Mouse (Mus musculus) MEL (cell line): ENCODE data around the gene Card11. TPM values are rescaled to one million over a fixed set of nuclear protein-coding genes. Genes with fewer than 3 reads are reported as not detected.

ENCODE experiments used
- DNase-seq: peaks from one replicate; pipeline ENCODE4 v3.0.0; 2011; ENCODE audit warnings: low read depth, low spot score
- H3K27ac ChIP-seq: 2 replicates; pipeline ENCODE4 v1.5.1; 2012; ENCODE audit warnings: low read depth, mild to moderate bottlenecking, control low read depth, low read length, moderate library complexity; ENCODE audit not compliant: control insufficient read depth
- H3K27me3 ChIP-seq, 2 experiments: fragments of 150-350 bp in 1 of 2; sonication (generic) in 1 of 2; 2 replicates each; pipeline ENCODE4 v1.6.1; 2012; ENCODE audit warnings: low read length in 2 of 2, mild to moderate bottlenecking in 2 of 2, improper control_type of control experiment in 1 of 2, moderate library complexity in 1 of 2; ENCODE audit not compliant: insufficient read depth in 2 of 2, control insufficient read depth in 1 of 2
- H3K36me3 ChIP-seq, 2 experiments: 2 replicates each; pipeline ENCODE4 v1.6.1; 2012 to 2014; ENCODE audit warnings: low read length in 2 of 2, improper control_type of control experiment in 1 of 2, inconsistent platforms in 1 of 2, mild to moderate bottlenecking in 1 of 2; ENCODE audit not compliant: insufficient read depth in 2 of 2, control insufficient read depth in 1 of 2
- H3K4me1 ChIP-seq, 2 experiments: fragments of 150-350 bp in 1 of 2; sonication (generic) in 1 of 2; 2 replicates each; pipeline ENCODE4 v1.6.1; 2012; ENCODE audit warnings: low read length in 2 of 2, improper control_type of control experiment in 1 of 2, mild to moderate bottlenecking in 1 of 2; ENCODE audit not compliant: insufficient read depth in 2 of 2, control insufficient read depth in 1 of 2
- H3K4me3 ChIP-seq, 2 experiments: fragments of 150-350 bp in 1 of 2; sonication (generic) in 1 of 2; 2 replicates each; pipeline ENCODE4 v1.5.1; 2012; ENCODE audit warnings: low read depth in 2 of 2, low read length in 2 of 2, mild to moderate bottlenecking in 2 of 2, moderate library complexity in 2 of 2, control low read depth in 1 of 2, improper control_type of control experiment in 1 of 2; ENCODE audit not compliant: control insufficient read depth in 1 of 2, insufficient read depth in 1 of 2
- H3K79me2 ChIP-seq: 2 replicates; pipeline ENCODE4 v1.6.1; 2012; ENCODE audit warnings: mild to moderate bottlenecking, low read length, moderate library complexity; ENCODE audit not compliant: control insufficient read depth, poor library complexity, insufficient read depth
- H3K9ac ChIP-seq: 2 replicates; pipeline ENCODE4 v1.6.1; 2012; ENCODE audit warnings: low read depth, mild to moderate bottlenecking, control low read depth, low read length, moderate library complexity; ENCODE audit not compliant: control insufficient read depth, poor library complexity, severe bottlenecking
- H3K9me3 ChIP-seq: fragments of 150-350 bp; sonication (generic); replicated peaks from 2 replicates; pipeline ENCODE4 v1.6.1; 2012; ENCODE audit warnings: mild to moderate bottlenecking, low read length, improper control_type of control experiment, moderate library complexity; ENCODE audit not compliant: insufficient read depth
- CHD2 ChIP-seq: IDR thresholded peaks from 2 replicates; pipeline ENCODE4 v1.6.1; 2011; ENCODE audit warnings: low read length, improper control_type of control experiment
- CTCF ChIP-seq, 3 experiments: IDR thresholded peaks in 2 of 3; conservative IDR thresholded peaks in 1 of 3; 2 replicates each; pipeline ENCODE4 v1.5.1; 2011 to 2012; ENCODE audit warnings: low read length in 3 of 3, low read depth in 2 of 3, mild to moderate bottlenecking in 2 of 3, improper control_type of control experiment in 1 of 3, inconsistent platforms in 1 of 3, mixed read lengths in 1 of 3, moderate library complexity in 1 of 3; ENCODE audit not compliant: control insufficient read depth in 1 of 3, insufficient read depth in 1 of 3, poor library complexity in 1 of 3, severe bottlenecking in 1 of 3
- E2F4 ChIP-seq: IDR thresholded peaks from 2 replicates; pipeline ENCODE4 v1.6.1; 2011; ENCODE audit warnings: low read depth, low read length, improper control_type of control experiment, borderline replicate concordance
- ELF1 ChIP-seq: IDR thresholded peaks from 2 replicates; pipeline ENCODE4 v1.6.1; 2014; ENCODE audit warnings: low read depth, mild to moderate bottlenecking, inconsistent platforms, low read length, improper control_type of control experiment, moderate library complexity
- MYB ChIP-seq: IDR thresholded peaks from 2 replicates; pipeline ENCODE4 v1.6.1; 2011; ENCODE audit warnings: mild to moderate bottlenecking, low read depth, low read length, improper control_type of control experiment
- NRF1 ChIP-seq: IDR thresholded peaks from 2 replicates; pipeline ENCODE4 v1.6.1; 2014; ENCODE audit warnings: low read depth, mild to moderate bottlenecking, inconsistent platforms, low read length, improper control_type of control experiment, moderate library complexity; ENCODE audit not compliant: poor library complexity, insufficient read depth, severe bottlenecking
- POLR2AphosphoS2 ChIP-seq: IDR thresholded peaks from 2 replicates; pipeline ENCODE4 v1.6.1; 2011; ENCODE audit warnings: low read length, improper control_type of control experiment
- RAD21 ChIP-seq: IDR thresholded peaks from 2 replicates; pipeline ENCODE4 v1.6.1; 2011; ENCODE audit warnings: mild to moderate bottlenecking, low read depth, low read length, improper control_type of control experiment
- RCOR1 ChIP-seq: IDR thresholded peaks from 2 replicates; pipeline ENCODE4 v1.6.1; 2012; ENCODE audit warnings: low read depth, mild to moderate bottlenecking, inconsistent platforms, low read length, improper control_type of control experiment
- SIN3A ChIP-seq: IDR thresholded peaks from 2 replicates; pipeline ENCODE4 v1.6.1; 2012; ENCODE audit warnings: low read length, improper control_type of control experiment, inconsistent platforms
- SMC3 ChIP-seq: IDR thresholded peaks from 2 replicates; pipeline ENCODE4 v1.6.1; 2011; ENCODE audit warnings: low read depth, low read length, improper control_type of control experiment
- TBP ChIP-seq: IDR thresholded peaks from 2 replicates; pipeline ENCODE4 v1.8.0; 2011; ENCODE audit warnings: low read depth, low read length, improper control_type of control experiment
- UBTF ChIP-seq: IDR thresholded peaks from 2 replicates; pipeline ENCODE4 v1.6.1; 2012; ENCODE audit warnings: low read depth, mild to moderate bottlenecking, inconsistent platforms, low read length, improper control_type of control experiment, moderate library complexity, borderline replicate concordance; ENCODE audit not compliant: insufficient read depth
- ZMIZ1 ChIP-seq: IDR thresholded peaks from 2 replicates; pipeline ENCODE4 v1.6.1; 2012; ENCODE audit warnings: low read depth, mild to moderate bottlenecking, inconsistent platforms, low read length, improper control_type of control experiment, moderate library complexity
- polyA plus RNA-seq, 2 experiments: library from polyadenylated mRNA; stranded (reverse) in 1 of 2; unstranded in 1 of 2; fragments of >175 nt in 1 of 2; fragments of >200 nt in 1 of 2; gene quantifications; 2 replicates each; pipeline versions ENCODE4 v1.2.1 to v1.2.4; 2012; ENCODE audit warnings: low replicate concordance in 2 of 2, low read depth in 1 of 2; ENCODE audit not compliant: insufficient read length in 2 of 2, insufficient read depth in 1 of 2, missing spikeins in 1 of 2
- total RNA-seq: library from RNA; depleted of rRNA; stranded (reverse); fragments of 300-350 nt; gene quantifications from 2 replicates; pipeline ENCODE4 v1.2.3, GENCODE M21; 2012

Card11 gene
- total and polyA plus RNA-seq, 3 experiments, result not detected

DNA sequence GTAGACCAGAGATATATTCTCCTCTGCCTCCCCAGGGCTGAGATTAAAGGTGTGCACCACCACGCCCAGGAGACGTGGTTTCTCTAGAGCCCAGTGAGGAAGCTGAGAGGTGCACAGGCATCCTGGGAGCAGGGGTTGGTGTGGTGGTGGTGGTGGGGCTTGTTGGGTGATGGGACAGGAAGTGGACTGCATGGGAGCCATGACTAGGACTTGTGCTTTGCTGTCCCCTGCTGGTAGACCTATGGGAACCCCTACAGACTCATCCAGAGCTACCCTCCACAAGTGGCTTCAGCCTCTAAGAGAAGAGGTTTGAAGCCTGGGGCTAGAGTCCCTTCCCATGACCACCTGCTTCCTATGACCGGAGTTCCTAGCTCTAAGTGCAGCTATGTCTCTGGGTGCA lies 142.0 kb downstream of the Card11 start:
- Histone ChIP-seq H3K9me3 (no peaks in the 10 kb centered on the region), H3K4me1 (no peaks in the 10 kb centered on the region), H3K27me3 (no peaks in the 10 kb centered on the region), H3K27ac (no peak overlapping the region), H3K79me2 (no peaks in the 10 kb centered on the region), H3K36me3 (no peaks in the 10 kb centered on the region), H3K4me3 (no peak overlapping the region), H3K9ac (no peak overlapping the region)
- no peak for TF ChIP-seq RCOR1
- TF ChIP-seq POLR2AphosphoS2, result no peak
- peak in 2 of 3 experiments; percentile 14 to 15; a peak in 3 of 6 replicates for TF ChIP-seq CTCF (IDR thresholded peaks at IDR 0.05 in 2 of 3, conservative IDR thresholded peaks at IDR 0.05 in 1 of 3; ENCODE audit: control insufficient read depth in 1 of 3, insufficient read depth in 1 of 3, low read depth in 2 of 3, low read length in 3 of 3, poor library complexity in 1 of 3, severe bottlenecking in 1 of 3)
- DNase-seq, result no peak

DNA sequence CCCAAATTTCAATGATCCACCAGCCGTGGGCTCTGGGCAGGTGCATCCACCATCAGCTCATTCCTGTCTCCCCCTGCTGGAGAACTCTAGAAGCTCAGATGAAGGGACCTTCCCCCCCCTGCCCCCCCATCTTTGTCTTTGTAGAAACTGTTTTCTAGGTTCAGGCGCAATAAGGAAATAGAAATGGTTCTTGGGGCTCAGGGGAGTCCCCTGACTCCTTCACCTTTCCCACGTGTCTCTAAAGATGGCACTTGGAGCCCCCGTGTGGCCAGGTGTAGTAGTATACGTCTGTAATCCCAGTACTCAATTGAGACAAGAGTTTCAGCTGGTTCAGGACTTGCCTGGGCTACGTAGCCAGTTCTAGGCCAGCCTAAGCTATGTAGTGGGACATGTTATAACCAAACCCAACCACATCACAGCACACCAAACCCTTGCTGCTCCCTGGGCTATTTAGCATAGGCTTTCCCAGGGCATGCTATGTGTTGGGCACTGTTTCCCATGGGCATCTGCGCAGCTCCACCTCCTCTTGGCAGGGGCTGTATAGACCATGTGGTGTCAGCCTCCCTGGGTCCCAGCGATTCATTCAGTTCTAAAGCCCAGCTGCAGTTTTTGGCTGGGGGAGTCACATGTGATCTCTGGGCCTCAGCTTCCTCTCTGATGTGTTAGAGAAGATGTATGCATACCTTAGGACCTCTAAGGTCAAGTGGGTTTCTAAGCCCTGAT lies 142.8 kb downstream of the Card11 start:
- Histone ChIP-seq H3K36me3 (no peaks in the 10 kb centered on the region), H3K79me2 (no peaks in the 10 kb centered on the region), H3K4me1 (no peaks in the 10 kb centered on the region), H3K9ac (no peak overlapping the region), H3K9me3 (no peaks in the 10 kb centered on the region), H3K27me3 (no peaks in the 10 kb centered on the region), H3K27ac (no peak overlapping the region), H3K4me3 (no peak overlapping the region)
- DNase-seq, result no peak
- TF ChIP-seq RAD21, result peak; percentile 5; the same call in 1 of the 2 replicates
- TF ChIP-seq CTCF (IDR thresholded peaks at IDR 0.05 in 2 of 3, conservative IDR thresholded peaks at IDR 0.05 in 1 of 3; ENCODE audit: control insufficient read depth in 1 of 3, insufficient read depth in 1 of 3, low read depth in 2 of 3, low read length in 3 of 3, poor library complexity in 1 of 3, severe bottlenecking in 1 of 3), result peak in 2 of 3 experiments; percentile 33 to 54; a peak in 3 of 6 replicates
- TF ChIP-seq SMC3, result peak; percentile 35
- TF ChIP-seq POLR2AphosphoS2, result no peak
- no peak for TF ChIP-seq MYB

DNA sequence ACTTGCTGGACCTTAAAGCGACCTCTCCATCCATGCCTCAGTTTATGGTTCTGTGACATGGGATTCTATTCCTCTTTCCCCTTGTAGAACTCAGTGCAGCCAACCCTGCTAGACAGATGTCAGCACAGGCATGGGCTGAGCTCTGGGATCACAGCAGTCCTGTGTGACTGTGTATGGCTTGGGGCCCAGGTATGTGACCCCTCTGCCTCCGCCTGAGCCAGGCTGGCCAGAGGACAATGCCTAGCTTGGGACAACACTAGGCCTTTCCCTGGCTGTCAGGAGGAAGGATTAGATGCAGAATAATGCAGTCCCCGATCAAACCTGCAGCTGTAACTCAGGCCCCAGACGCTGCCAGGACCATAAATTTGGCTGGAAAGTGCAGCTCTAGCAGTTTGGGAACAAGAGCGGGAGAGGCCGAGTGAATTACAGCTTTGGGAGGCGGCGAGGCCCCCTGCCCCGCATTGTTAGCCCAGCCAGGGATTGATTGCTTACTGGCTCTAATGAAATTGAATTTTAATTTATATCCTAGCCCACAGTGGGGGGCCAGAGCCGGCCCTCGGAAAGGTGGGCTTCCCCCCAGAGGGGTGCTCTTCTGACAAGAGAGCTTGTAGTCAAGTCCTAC lies 144.4 kb downstream of the Card11 start:
- no peak overlapping the region for H3K9ac ChIP-seq
- no peaks in the 10 kb centered on the region for H3K79me2 ChIP-seq
- H3K27me3 ChIP-seq, result no peaks in the 10 kb centered on the region
- no peaks in the 10 kb centered on the region for H3K9me3 ChIP-seq
- no peaks in the 10 kb centered on the region for H3K4me1 ChIP-seq
- TF ChIP-seq ZMIZ1 (no peak), NRF1 (no peak), CHD2 (no peak), E2F4 (no peak), POLR2AphosphoS2 (no peak), ELF1 (no peak), TBP (no peak), SIN3A (no peak), UBTF (no peak)
- H3K4me3 ChIP-seq, result no peak overlapping the region
- DNase-seq, result no peak
- no peak overlapping the region for H3K27ac ChIP-seq
- H3K36me3 ChIP-seq, result no peaks in the 10 kb centered on the region
